8 mouse cellular contexts compared by ENCODE assay signal in the genomic region with DNA sequence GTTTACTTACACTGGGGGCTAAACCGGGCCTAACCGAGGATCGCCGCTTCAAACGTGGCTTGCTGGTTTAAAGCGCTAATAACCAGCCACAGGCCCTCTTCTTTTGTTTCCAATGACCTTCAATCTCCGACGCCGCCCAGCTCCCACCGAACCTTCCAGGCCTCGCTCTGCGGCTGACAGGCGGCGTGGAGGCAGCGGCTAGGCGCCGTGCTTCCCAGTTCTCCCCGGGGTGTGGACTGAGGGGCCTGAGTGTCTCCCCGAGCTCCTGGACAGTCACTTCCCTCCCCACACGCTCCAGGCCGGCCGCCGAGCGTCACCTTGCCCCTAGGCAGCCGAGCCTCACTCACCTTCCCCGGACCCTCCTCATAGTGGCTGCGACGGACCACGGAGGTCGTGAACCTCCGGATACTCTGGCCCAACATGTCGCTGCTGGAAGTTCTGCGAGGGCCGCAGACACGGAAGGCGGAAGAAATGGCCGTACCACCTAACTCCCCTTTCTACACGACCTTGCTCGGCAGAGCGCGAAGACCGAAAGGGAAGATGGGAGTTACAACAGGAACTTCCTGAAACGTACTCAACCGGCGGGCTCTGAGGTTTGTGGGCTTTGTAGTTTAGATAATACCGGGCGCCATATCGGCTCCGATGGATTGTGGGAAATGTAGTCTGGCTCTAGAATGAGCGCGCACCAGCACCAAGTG. TPM values are rescaled to one million over a fixed set of nuclear protein-coding genes. Genes with fewer than 3 reads are reported as not detected.
DNase-seq lines count a peak whose midpoint lies in the region; ATAC-seq lines count a peak whose summit lies in the region.

A gene (minus strand): TSS at position 651 of the 698 bp plus-strand sequence.

- H3K4me1 ChIP-seq in hindbrain, embryonic 16.5 days (ENCODE audit: control insufficient read depth, insufficient read depth, low read depth, low read length): no peaks in the 10 kb centered on the region

- peak; percentile 100 for ATAC-seq in hindbrain, embryonic 16.5 days

- H3K9me3 ChIP-seq in hindbrain, embryonic 16.5 days (ENCODE audit: control insufficient read depth, low read length): no peaks in the 10 kb centered on the region

- peak within 1 kb of the TSS; percentile 98 for H3K9ac ChIP-seq in hindbrain, embryonic 16.5 days (ENCODE audit: low read depth, low read length)

- no peaks in the 10 kb centered on the region for H3K27me3 ChIP-seq in hindbrain, embryonic 16.5 days (replicated peaks; ENCODE audit: control insufficient read depth, insufficient read depth, low read length)

- H3K79me2 ChIP-seq in macrophage (ENCODE audit: inconsistent target): peaks cover 13% of the 10 kb centered on the region

- DNase-seq in WW6 (ENCODE audit: low read depth, low spot score): peak; percentile 74
- DNase-seq in cerebellum, postnatal 4 days (ENCODE audit: low spot score in 2 of 2): peak; percentile 68 to 76
- DNase-seq in gastrocnemius, adult 18-20 months (ENCODE audit: low spot score): peak; percentile 87
- peak; percentile 81 to 89 for DNase-seq in left cerebral cortex, adult 18-20 months (ENCODE audit: low spot score in 2 of 2)
- peak; percentile 94 for DNase-seq in right cerebral cortex, adult 18-20 months
- DNase-seq in urinary bladder, postnatal 10 days (ENCODE audit: low spot score): peak; percentile 30

- peak within 1 kb of the TSS; percentile 64 for H3K4me2 ChIP-seq in hindbrain, embryonic 16.5 days (ENCODE audit: low read length)

- H3K27ac ChIP-seq in hindbrain, embryonic 16.5 days (ENCODE audit: low read depth, low read length): peak within 1 kb of the TSS; percentile 91
- peak within 1 kb of the TSS; percentile 62 for H3K27ac ChIP-seq in macrophage

- H3K4me3 ChIP-seq in hindbrain, embryonic 16.5 days (ENCODE audit: low read length): peak within 1 kb of the TSS; percentile 93
- H3K4me3 ChIP-seq in macrophage (ENCODE audit: inconsistent target): peak within 1 kb of the TSS; percentile 92

- peaks cover 9% of the 10 kb centered on the region for H3K36me3 ChIP-seq in hindbrain, embryonic 16.5 days (ENCODE audit: control insufficient read depth, insufficient read depth, low read length)
- H3K36me3 ChIP-seq in macrophage (ENCODE audit: inconsistent target): peaks cover 13% of the 10 kb centered on the region; the same call in 1 of the 2 replicates

- WGBS in hindbrain, embryonic 16.5 days: under 1% methylated on average over 51 of the region's 51 CpGs
- under 1% methylated on average over 47 of the region's 51 CpGs for WGBS in macrophage (ENCODE audit: missing documents)

RNA-seq across cellular contexts. Expression of the gene that starts here (rescaled TPM):
- 100 to 1,000 TPM; 617 to 681 TPM for total RNA-seq in gastrocnemius, adult 18-20 months (2021)
- polyA plus RNA-seq in hindbrain, embryonic 16.5 days (2015; fragmentation: Nextera tagmentation; extraction: Ambion mirVana): 555 and 657 TPM in 2 replicates
- total RNA-seq in left cerebral cortex, adult 18-20 months (2021): 100 to 1,000 TPM; 382 to 389 TPM
- 10 to 100 TPM; 26.8 to 95.0 (median 47.2) TPM for total RNA-seq in macrophage (2018; cell fraction: chromatin; rRNA removed)
- 100 to 1,000 TPM; 309 to 591 (median 396) TPM for total RNA-seq in macrophage (2018; cell fraction: cytosol; rRNA removed)
- 100 to 1,000 TPM in 16 of 26 experiments, 10 to 100 TPM in 10; 50.1 to 188 (median 117) TPM for total RNA-seq in macrophage (2018; cell fraction: nucleus; rRNA removed)
- 299 to 579 TPM (median 409 TPM) in 3 replicates for polyA plus RNA-seq in macrophage (2018)

Comparison
In these comparisons a context has a peak if more than half of its experiments do, and no peak if none do; other contexts are left out.
1. Peak in every context shown above with its lines: DNase-seq, ATAC-seq, H3K4me3 ChIP-seq and H3K27ac ChIP-seq.
2. DNase-seq: peak in every context shown above with its lines; median percentile 94 in right cerebral cortex, adult 18-20 months; 87 in gastrocnemius, adult 18-20 months; 85 in left cerebral cortex, adult 18-20 months; 74 in WW6; 72 in cerebellum, postnatal 4 days; 30 in urinary bladder, postnatal 10 days.